Mouse (Mus musculus) E14TG2a.4 (cell line): ENCODE measurements around the gene Arhgap15.

Experiments
- CTCF ChIP-seq: conservative IDR thresholded peaks from 2 replicates; pipeline ENCODE4 v1.5.1; 2014; ENCODE audit warnings: low read length
- NANOG ChIP-seq: IDR thresholded peaks from 2 replicates; pipeline ENCODE4 v1.6.1; 2014; ENCODE audit warnings: borderline replicate concordance, low read length, mixed read lengths

GRCm38 (mm10) chr2:44124093-44124492 lies 375.5 kb downstream of the Arhgap15 start:
- TF ChIP-seq CTCF (no peak), NANOG (no peak)
